Mouse (Mus musculus) heart, postnatal 25 days (tissue): ENCODE results near the gene Gm49325. TPM values are rescaled to one million over a fixed set of nuclear protein-coding genes. Genes with fewer than 3 reads are reported as not detected.
"Not testable (repeated sequence)": the region's sequence is repeated elsewhere in the genome, so short reads cannot be mapped to it uniquely, and the experiment has no call there.

ENCODE experiments used
- DNase-seq: peaks from one replicate; pipeline ENCODE4 v3.0.0; 2022; ENCODE audit warnings: low spot score
- intact Hi-C: fragments of 180-260 bp; cut with DNase I; formaldehyde crosslinking; loops from one replicate; pipeline ENCODE4 v1.15.1; 2025
- microRNA-seq: library from miRNA; unstranded; fragments of <30 nt; microRNA quantifications from one replicate; pipeline ENCODE4 v1.2.0, GENCODE M21; 2022
- total RNA-seq, 2 experiments: library from RNA; stranded (reverse); gene quantifications; 2 replicates each; pipeline ENCODE4 v1.2.3; 2021

Gm49325 gene
- total RNA-seq, 2 experiments from 2014 or later, result 10.3 to 11.7 TPM

DNA sequence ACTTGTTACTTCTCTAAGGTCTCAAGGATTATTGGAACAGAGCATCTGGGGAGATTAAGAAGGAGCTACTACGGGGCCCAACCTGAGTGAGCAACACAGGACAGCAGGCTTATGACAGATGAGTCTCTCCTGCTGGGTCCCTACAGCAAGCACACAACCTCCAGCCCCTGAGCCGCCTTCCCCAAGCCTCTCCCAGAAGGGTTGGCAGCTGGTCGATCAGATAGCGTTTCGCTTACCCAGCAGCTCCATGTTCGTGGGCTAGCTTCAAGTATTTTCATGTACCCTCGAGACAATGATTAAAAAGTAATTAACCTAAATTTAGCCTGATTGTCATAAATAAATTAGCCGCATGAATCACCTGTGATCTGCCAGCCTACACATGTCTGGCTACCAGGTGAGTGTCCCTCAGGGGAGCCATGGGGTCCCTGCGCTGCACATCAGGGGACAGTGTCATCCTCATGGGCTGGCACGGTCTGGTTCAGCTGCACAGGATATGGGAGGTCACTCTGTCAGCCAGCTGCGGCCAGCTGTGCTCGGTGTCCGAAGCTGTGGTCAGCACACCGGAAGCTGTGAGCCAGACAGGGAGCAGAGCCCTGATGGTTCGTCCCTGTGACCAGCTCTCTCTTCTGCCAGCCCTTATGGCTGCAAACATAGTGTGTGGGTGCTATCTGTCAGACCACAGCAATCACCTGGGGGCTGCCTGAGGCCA lies 52.4 kb downstream of the Gm49325 start:
- intact Hi-C loops, result no loop called here
- DNase-seq, result peak; percentile 24

DNA sequence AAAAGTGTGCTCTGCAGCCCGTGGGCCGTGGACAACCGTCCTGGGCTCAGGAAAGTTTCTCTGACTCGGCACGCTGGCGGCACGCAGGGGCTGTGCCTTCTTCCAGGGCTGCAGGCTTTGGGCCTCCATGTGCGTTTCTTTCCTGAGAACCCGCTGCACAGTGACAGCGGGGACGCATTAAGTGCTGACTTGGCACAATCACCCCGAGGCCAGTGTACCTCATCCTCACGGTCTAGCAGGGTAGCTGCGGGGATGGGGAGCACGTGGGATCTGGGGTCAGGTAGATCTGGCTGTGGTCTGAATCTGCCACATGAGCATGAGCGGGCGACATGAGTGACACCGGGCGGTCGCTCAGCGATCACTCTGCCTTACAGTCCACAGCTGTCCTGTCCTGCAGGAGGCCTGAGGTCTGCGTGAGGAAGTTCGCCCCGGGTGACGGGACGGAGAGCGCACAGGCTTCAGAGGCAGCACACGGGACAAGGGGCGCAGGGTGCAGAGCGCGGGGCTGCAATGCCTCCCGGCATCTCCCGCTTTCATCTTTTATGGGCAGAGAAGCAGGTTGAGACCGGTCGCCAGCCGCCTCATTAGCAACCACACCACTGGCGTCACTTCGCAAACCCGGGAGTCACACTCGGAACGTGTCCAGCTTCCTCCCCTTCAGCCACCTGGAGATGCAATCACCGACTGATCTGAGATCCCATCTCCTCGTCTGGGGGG lies 58.1 kb downstream of the Gm49325 start:
- DNase-seq, result no peak
- intact Hi-C loops, result no loop called here

GRCm38 (mm10) chr10:77666342-77666741 lies 60.3 kb downstream of the Gm49325 start:
- DNase-seq, result no peak
- intact Hi-C loops, result no loop called here

DNA sequence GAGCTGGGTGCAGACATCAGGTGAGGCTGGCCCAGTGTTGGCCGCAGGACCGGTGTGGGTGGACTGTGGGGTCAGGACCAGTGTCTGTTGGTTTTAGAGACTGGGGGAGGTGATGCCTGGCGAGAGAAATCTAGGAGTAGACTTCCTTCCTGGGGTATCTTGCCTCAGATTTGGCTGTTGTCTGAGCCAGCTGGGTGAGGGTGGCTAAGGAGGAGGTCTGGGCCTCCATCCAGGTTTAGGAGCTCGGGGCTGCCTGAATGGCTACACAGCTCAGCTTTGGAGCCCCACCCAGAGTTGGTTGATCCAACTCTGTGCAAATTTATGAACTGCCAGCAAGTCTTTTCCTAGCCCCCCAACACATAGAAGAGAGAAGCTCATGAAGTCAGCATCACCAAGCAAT lies 61.4 kb downstream of the Gm49325 start:
- DNase-seq, result no peak
- intact Hi-C loops, result no loop called here

DNA sequence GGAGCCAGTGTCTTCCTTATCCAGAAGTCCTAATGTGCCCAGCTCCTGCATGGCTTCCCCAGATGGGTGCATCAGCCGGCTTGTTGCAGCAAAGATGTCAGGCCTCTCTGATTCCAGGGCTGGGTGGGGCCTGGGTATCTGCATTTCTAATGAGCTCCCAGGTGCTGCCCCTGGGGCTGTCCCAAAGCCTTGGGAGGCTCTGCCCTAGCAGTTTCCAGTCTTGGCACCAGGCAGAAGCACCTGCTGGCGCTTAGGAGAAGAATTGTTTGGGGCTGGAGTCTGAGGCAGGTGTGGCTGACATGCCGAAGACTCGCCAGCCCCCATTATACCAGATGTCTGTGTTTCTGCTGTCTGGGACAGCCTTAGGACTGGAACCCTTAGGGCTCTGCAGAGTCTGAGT lies 64.7 kb downstream of the Gm49325 start:
- no peak for DNase-seq
- intact Hi-C loops, result no loop called here

DNA sequence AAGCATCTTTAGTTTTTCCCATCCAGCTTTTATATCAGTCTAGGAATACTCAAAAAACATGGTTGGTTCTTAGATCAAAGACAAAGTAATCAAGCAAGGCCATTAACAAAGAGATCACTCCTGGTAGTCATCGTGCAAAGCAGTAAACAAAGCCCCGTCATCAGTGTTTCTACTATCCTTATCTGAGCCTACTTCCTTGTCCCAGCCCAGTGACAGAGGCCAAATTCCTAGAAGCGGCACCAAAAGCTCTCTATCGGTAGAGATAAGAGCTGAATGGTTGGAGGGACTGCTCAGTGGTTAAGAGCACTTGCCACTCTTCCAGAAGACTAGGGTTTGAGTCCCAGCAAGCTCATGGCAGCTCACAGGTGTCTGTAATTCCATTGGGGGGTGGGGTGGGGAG lies 65.5 kb downstream of the Gm49325 start:
- intact Hi-C loops, result no loop called here
- no peak for DNase-seq

DNA sequence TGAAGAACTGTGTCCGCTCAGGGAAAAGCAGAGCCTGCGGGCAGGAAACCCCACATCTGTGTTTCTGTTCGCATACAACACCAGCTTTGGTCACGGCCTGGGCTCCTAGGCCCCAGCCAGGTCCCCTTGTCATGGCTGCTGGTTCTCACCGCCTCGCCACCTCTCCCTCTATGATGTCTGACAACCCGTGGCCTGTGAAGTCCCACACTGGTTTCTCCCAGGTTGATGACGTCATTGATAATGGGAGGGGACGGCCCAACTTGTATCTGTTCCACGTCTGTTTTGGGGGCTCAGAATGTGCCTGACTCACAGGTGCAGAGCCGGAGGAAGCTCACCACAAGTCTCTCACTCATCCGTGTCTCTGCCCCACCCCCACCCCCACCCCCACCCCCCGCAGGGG lies 67.8 kb downstream of the Gm49325 start:
- DNase-seq, result no peak
- intact Hi-C loops, result no loop called here

GRCm38 (mm10) chr10:77677562-77677961 lies 71.6 kb downstream of the Gm49325 start:
- intact Hi-C loops, result no loop called here
- no peak for DNase-seq

DNA sequence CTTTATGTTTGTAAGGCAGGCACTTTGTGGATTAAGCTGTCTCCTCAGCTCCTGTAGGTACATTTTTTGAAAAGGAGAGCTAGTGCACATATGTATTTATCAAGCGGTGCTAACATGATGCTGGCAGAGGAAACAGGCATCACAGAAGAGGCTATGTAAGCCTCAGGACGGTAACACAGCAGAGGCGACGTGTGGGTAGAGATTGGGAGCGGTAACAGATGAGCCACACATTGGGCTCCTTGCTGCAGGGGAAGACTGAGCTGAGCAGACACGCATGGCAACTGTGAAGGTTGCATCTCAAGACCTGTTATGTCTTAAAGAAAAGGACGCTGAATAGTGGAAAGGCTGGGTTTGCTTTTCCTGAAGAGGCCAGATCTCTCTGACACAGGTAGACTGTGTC lies 77.0 kb downstream of the Gm49325 start:
- intact Hi-C loops, result no loop called here

GRCm38 (mm10) chr10:77684181-77684580 lies 78.2 kb downstream of the Gm49325 start:
- DNase-seq, result no peak
- intact Hi-C loops, result no loop called here

More for the DNA sequence above, 77.0 kb downstream of the Gm49325 start:
- no peak for DNase-seq

DNA sequence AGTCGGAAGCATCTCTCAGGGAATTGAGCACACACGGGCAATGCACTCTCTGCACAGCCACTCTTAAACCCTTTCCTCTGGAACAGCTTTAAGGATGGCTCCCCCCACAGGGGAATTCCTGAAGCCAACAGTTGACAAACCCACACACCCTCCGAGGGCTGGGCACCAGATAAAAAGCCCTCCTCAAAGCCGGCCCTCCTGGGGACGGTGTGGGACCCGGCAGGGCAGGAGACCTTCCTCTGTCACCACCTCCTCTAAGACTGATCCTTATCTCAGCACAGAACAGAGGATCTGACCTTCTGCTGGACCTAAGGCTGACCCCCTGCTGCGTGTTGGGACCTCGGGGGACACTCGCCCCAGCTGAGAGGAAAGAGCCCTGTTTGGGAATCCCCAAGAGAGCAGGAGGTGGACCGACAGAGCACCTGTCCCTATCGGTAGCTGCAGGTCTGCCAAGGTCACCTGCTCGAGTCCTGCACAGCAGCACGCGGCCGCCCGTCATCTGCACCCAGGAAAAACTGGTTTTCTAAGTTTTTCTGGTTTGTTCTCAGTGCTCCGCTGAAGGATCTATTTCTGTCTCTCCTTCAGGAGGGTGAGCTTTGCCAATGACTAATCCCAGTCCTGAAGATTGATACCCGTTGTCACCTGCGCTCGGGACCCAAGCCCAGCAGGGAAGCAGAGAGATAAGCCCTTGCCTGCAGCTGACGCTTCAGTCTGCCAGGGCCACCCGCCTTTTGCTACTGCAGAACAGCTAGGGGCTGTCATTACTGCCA lies 80.1 kb downstream of the Gm49325 start, which contains the start of gene Tspear:
TSS of gene Tspear (plus strand) at position 675 of the 770 bp plus-strand sequence.
- DNase-seq, result no peak
- intact Hi-C loops, result no loop called here

- intact Hi-C loops, result no loop called here
These were observed 81.0 kb downstream of the Gm49325 start for GRCm38 (mm10) chr10:77687021-77687420.

DNA sequence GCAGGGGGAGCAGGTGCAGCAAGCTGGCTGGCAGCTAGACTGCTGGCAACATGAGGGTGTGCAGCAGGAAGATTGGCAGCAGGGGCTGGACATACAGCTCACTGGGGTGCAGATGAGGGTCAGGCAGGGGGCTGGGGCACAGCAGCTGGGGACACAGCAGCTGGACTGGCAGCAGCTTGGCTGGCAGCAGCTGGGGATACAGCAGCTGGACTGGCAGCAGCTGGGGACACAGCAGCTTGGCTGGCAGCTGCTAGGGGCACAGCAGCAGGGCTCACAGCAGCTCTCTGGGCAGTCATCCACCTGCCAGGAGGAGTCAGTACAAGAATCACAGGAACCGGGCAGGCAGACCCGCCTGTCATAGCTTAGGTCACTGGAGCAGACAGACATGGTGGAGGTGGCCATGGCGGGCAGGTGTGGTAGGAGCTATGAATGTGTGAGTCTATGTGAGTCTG lies 84.4 kb downstream of the Gm49325 start, which contains the start of gene Gm19402:
TSS of gene Gm19402 (minus strand) at position 402 of the 452 bp plus-strand sequence.
- DNase-seq, intact Hi-C loops: not testable (repeated sequence)

More at GRCm38 (mm10) chr10:77687021-77687420, 81.0 kb downstream of the Gm49325 start:
- DNase-seq, result no peak

Small RNA genes lying within 50 kb of the gene (microRNA-seq; reads per million reads assigned to microRNA genes)
- gene Mir1930, result 14.4 reads per million, percentile 30 among the genes with 10 or more reads in this experiment

Other genes starting within 250 kb of the Gm49325 start
- 10 to 100 TPM; 16.7 to 19.7 TPM for gene Adarb1, start 187.9 kb upstream of the Gm49325 start, total RNA-seq
- gene Fam207a, start 90.4 kb upstream of the Gm49325 start, total RNA-seq, result 1 to 10 TPM; 8.6 to 9.9 TPM
- gene Itgb2, start 75.9 kb upstream of the Gm49325 start, total RNA-seq, result 1 to 10 TPM; 6.1 to 6.4 TPM
- 100 to 1,000 TPM; 124 to 138 TPM for gene Pttg1ip, start 24.5 kb upstream of the Gm49325 start, total RNA-seq
- 10 to 100 TPM; 54.8 to 61.2 TPM for gene Sumo3, start 100 bp upstream of the Gm49325 start, total RNA-seq
- gene Ube2g2, start 16.1 kb downstream of the Gm49325 start, total RNA-seq, result 10 to 100 TPM; 66.7 to 68.4 TPM
- not detected for gene Tspear, start 80.4 kb downstream of the Gm49325 start, total RNA-seq
- not detected for gene Gm19402, start 84.6 kb downstream of the Gm49325 start, total RNA-seq
- not detected for gene Gm9508, start 91.0 kb downstream of the Gm49325 start, total RNA-seq
- not detected for gene Gm10272, start 100.4 kb downstream of the Gm49325 start, total RNA-seq
- not detected for gene Gm10024, start 105.3 kb downstream of the Gm49325 start, total RNA-seq
- gene Gm10142, start 109.6 kb downstream of the Gm49325 start, total RNA-seq, result not detected
- not detected for gene Krtap12-1, start 114.4 kb downstream of the Gm49325 start, total RNA-seq
- not detected for gene Gm10100, start 120.3 kb downstream of the Gm49325 start, total RNA-seq
- gene Gm18596, start 136.4 kb downstream of the Gm49325 start, total RNA-seq, result not detected
- not detected for gene Gm9736, start 145.2 kb downstream of the Gm49325 start, total RNA-seq
- gene Gm3233, start 153.5 kb downstream of the Gm49325 start, total RNA-seq, result not detected
- not detected for gene Gm3238, start 165.1 kb downstream of the Gm49325 start, total RNA-seq
- not detected for gene Gm7138, start 170.7 kb downstream of the Gm49325 start, total RNA-seq
- gene Gm3250, start 176.3 kb downstream of the Gm49325 start, total RNA-seq, result not detected
- not detected for gene Gm7137, start 182.0 kb downstream of the Gm49325 start, total RNA-seq
- gene Gm9639, start 188.9 kb downstream of the Gm49325 start, total RNA-seq, result not detected
- not detected for gene Gm19668, start 192.9 kb downstream of the Gm49325 start, total RNA-seq
- not detected for gene Gm9507, start 205.6 kb downstream of the Gm49325 start, total RNA-seq
- gene Gm2696, start 208.5 kb downstream of the Gm49325 start, total RNA-seq, result not detected
- gene Krtap10-4, start 220.9 kb downstream of the Gm49325 start, total RNA-seq, result not detected
- gene Krtap10-10, start 229.8 kb downstream of the Gm49325 start, total RNA-seq, result not detected
- not detected for gene Gm36176, start 240.6 kb downstream of the Gm49325 start, total RNA-seq
- not detected for gene Gm10318, start 246.7 kb downstream of the Gm49325 start, total RNA-seq